8 mouse cellular contexts compared by ENCODE assay signal in genomic region chr17:31658468-31659185, GRCm38 (mm10). TPM values are rescaled to one million over a fixed set of nuclear protein-coding genes. Genes with fewer than 3 reads are reported as not detected.
DNase-seq lines count a peak whose midpoint lies in the region; ATAC-seq and TF ChIP-seq lines count a peak whose summit lies in the region.

Gene U2af1, minus strand, starts transcription at chr17:31658892.

- under 1% methylated on average over 74 of the region's 77 CpGs for WGBS in bone marrow, adult 2 months
- WGBS in embryonic facial prominence, embryonic 15.5 days: under 1% methylated on average over 76 of the region's 77 CpGs
- 1% methylated on average over 28 of the region's 77 CpGs for WGBS in limb, embryonic 14.5 days
- WGBS in midbrain, postnatal 0 days: under 1% methylated on average over 70 of the region's 77 CpGs

- H3K4me3 ChIP-seq in bone marrow, adult 2 months (replicated peaks; ENCODE audit: control insufficient read depth, low read depth, low read length): peak within 1 kb of the TSS; percentile 91
- peak within 1 kb of the TSS; percentile 77 for H3K4me3 ChIP-seq in embryonic facial prominence, embryonic 15.5 days (replicated peaks)
- H3K4me3 ChIP-seq in limb, embryonic 14.5 days (replicated peaks; ENCODE audit: low read length): peak within 1 kb of the TSS; percentile 94
- H3K4me3 ChIP-seq in midbrain, postnatal 0 days (ENCODE audit: low read depth, low read length): peak within 1 kb of the TSS; percentile 96

- TF ChIP-seq POLR2A in bone marrow, adult 2 months (IDR thresholded peaks at IDR 0.05; ENCODE audit: borderline replicate concordance, control insufficient read depth, low read depth, low read length): peak; percentile 75; the same call in 1 of the 2 replicates
- peak; percentile 53; the same call in 1 of the 2 replicates for TF ChIP-seq POLR2A in limb, embryonic 14.5 days (IDR thresholded peaks at IDR 0.05; ENCODE audit: borderline replicate concordance, extremely low read depth, insufficient read depth, insufficient read length)

- H3K4me1 ChIP-seq in bone marrow, adult 2 months (ENCODE audit: control insufficient read depth, insufficient read depth, low read length): peaks cover 7% of the 10 kb centered on the region
- H3K4me1 ChIP-seq in embryonic facial prominence, embryonic 15.5 days: peaks cover 25% of the 10 kb centered on the region
- peaks cover 14% of the 10 kb centered on the region for H3K4me1 ChIP-seq in limb, embryonic 14.5 days (ENCODE audit: control insufficient read depth, insufficient read depth, low read length)
- H3K4me1 ChIP-seq in midbrain, postnatal 0 days (ENCODE audit: insufficient read depth, low read length): peaks cover 7% of the 10 kb centered on the region

- H3K4me2 ChIP-seq in embryonic facial prominence, embryonic 15.5 days (replicated peaks): peak within 1 kb of the TSS; percentile 89
- H3K4me2 ChIP-seq in limb, embryonic 14.5 days (replicated peaks; ENCODE audit: low read depth, low read length, severe bottlenecking): peak within 1 kb of the TSS; percentile 89
- peak within 1 kb of the TSS; percentile 86 for H3K4me2 ChIP-seq in midbrain, postnatal 0 days (ENCODE audit: low read depth, low read length, poor library complexity, severe bottlenecking)

- no peaks in the 10 kb centered on the region for H3K9me3 ChIP-seq in embryonic facial prominence, embryonic 15.5 days (replicated peaks)
- H3K9me3 ChIP-seq in limb, embryonic 14.5 days (ENCODE audit: control insufficient read depth, low read length): no peaks in the 10 kb centered on the region
- no peaks in the 10 kb centered on the region for H3K9me3 ChIP-seq in midbrain, postnatal 0 days (ENCODE audit: low read length)

- H3K9ac ChIP-seq in embryonic facial prominence, embryonic 15.5 days: peak within 1 kb of the TSS; percentile 96
- H3K9ac ChIP-seq in limb, embryonic 14.5 days (ENCODE audit: low read depth, low read length, severe bottlenecking): peak within 1 kb of the TSS; percentile 95
- peak within 1 kb of the TSS; percentile 91 for H3K9ac ChIP-seq in midbrain, postnatal 0 days (replicated peaks; ENCODE audit: low read length, poor library complexity, severe bottlenecking)

- DNase-seq in 416B (ENCODE audit: low read depth): peak; percentile 96
- DNase-seq in heart, adult 8-10 months (ENCODE audit: low spot score): peak; percentile 97
- DNase-seq in kidney, adult 9 months: peak; percentile 98
- DNase-seq in limb, embryonic 14.5 days (ENCODE audit: low spot score): peak; percentile 98
- peak; percentile 99 for DNase-seq in midbrain, postnatal 0 days (ENCODE audit: low spot score)
- DNase-seq in spleen, postnatal 14 days (ENCODE audit: low spot score in 2 of 2): peak; percentile 96 to 97

- H3K36me3 ChIP-seq in embryonic facial prominence, embryonic 15.5 days: peaks cover 20% of the 10 kb centered on the region
- H3K36me3 ChIP-seq in limb, embryonic 14.5 days (ENCODE audit: control insufficient read depth, insufficient read depth, low read length): peaks cover 22% of the 10 kb centered on the region
- H3K36me3 ChIP-seq in midbrain, postnatal 0 days (ENCODE audit: insufficient read depth, low read length): peaks cover under 1% of the 10 kb centered on the region; the same call in 1 of the 2 replicates

- peak; percentile 98 for ATAC-seq in embryonic facial prominence, embryonic 15.5 days (ENCODE audit: insufficient number of reproducible peaks, low FRiP score, low TSS enrichment, low read depth)
- peak; percentile 99 for ATAC-seq in limb, embryonic 14.5 days (ENCODE audit: low FRiP score, low read depth)
- peak; percentile 99 for ATAC-seq in midbrain, postnatal 0 days (ENCODE audit: low FRiP score)

- TF ChIP-seq CTCF in bone marrow, adult 2 months (IDR thresholded peaks at IDR 0.05; ENCODE audit: control insufficient read depth, insufficient read depth, low read length): no peak
- no peak for TF ChIP-seq CTCF in midbrain, postnatal 0 days (IDR thresholded peaks at IDR 0.05)

- H3K27ac ChIP-seq in bone marrow, adult 2 months (ENCODE audit: control insufficient read depth, insufficient read depth, low read depth, low read length, poor library complexity): peak within 1 kb of the TSS; percentile 89
- peak within 1 kb of the TSS; percentile 84 for H3K27ac ChIP-seq in embryonic facial prominence, embryonic 15.5 days (replicated peaks)
- H3K27ac ChIP-seq in limb, embryonic 14.5 days (replicated peaks; ENCODE audit: low read depth, low read length): peak within 1 kb of the TSS; percentile 85
- peak within 1 kb of the TSS; percentile 96 for H3K27ac ChIP-seq in midbrain, postnatal 0 days (ENCODE audit: low read depth, low read length)

- H3K27me3 ChIP-seq in embryonic facial prominence, embryonic 15.5 days: no peaks in the 10 kb centered on the region
- H3K27me3 ChIP-seq in limb, embryonic 14.5 days (ENCODE audit: control insufficient read depth, insufficient read depth, low read length): no peaks in the 10 kb centered on the region
- no peaks in the 10 kb centered on the region for H3K27me3 ChIP-seq in midbrain, postnatal 0 days (ENCODE audit: insufficient read depth, low read length)

RNA-seq across cellular contexts. Expression of gene U2af1, which starts in this region (rescaled TPM):
- 228 and 282 TPM in 2 replicates for polyA plus RNA-seq in bone marrow, adult 2 months (2011; ENCODE audit: insufficient read depth, insufficient read length, low replicate concordance, missing spikeins)
- 255 and 272 TPM in 2 replicates for polyA plus RNA-seq in embryonic facial prominence, embryonic 15.5 days (2015; fragmentation: Nextera tagmentation; extraction: Ambion mirVana)
- total RNA-seq in heart, adult 8-10 months (2022): 10 to 100 TPM; 63.4 to 76.0 (median 68.3) TPM
- polyA plus RNA-seq in limb, embryonic 14.5 days (2012; rRNA removed): 248 and 345 TPM in 2 replicates
- 151 and 167 TPM in 2 replicates for polyA plus RNA-seq in limb, embryonic 14.5 days (2014; fragmentation: Nextera tagmentation; extraction: Ambion mirVana)
- 55.5 and 72.9 TPM in 2 replicates for total RNA-seq in midbrain, postnatal 0 days (2014; rRNA removed)
- 182 and 188 TPM in 2 replicates for polyA plus RNA-seq in midbrain, postnatal 0 days (2015; fragmentation: Nextera tagmentation; extraction: Ambion mirVana)

Comparison
In these comparisons a context has a peak if more than half of its experiments do, and no peak if none do; other contexts are left out.
1. Peak in every context shown above with its lines: DNase-seq, ATAC-seq, H3K4me3 ChIP-seq and H3K27ac ChIP-seq.